Mouse (Mus musculus): Measurements from ENCODE around the gene Ncam1.

GRCm38 (mm10) chr9:49558941-49559340, 239.8 kb downstream of the Ncam1 start:
- TF ChIP-seq POLR2A (IDR thresholded peaks at IDR 0.05; ENCODE audit: insufficient read depth, low read length) (no peak), CTCF (IDR thresholded peaks at IDR 0.05; ENCODE audit: low read depth, low read length) (no peak)
